Mouse (Mus musculus) retina, postnatal 1 day (tissue): ENCODE data around the gene Wdr46.
"Not testable (repeated sequence)": the region's sequence is repeated elsewhere in the genome, so short reads cannot be mapped to it uniquely, and the experiment has no call there.

Source experiments
- DNase-seq: peaks from one replicate; pipeline ENCODE4 v3.0.0-alpha.2; 2012

The Wdr46 gene

DNA sequence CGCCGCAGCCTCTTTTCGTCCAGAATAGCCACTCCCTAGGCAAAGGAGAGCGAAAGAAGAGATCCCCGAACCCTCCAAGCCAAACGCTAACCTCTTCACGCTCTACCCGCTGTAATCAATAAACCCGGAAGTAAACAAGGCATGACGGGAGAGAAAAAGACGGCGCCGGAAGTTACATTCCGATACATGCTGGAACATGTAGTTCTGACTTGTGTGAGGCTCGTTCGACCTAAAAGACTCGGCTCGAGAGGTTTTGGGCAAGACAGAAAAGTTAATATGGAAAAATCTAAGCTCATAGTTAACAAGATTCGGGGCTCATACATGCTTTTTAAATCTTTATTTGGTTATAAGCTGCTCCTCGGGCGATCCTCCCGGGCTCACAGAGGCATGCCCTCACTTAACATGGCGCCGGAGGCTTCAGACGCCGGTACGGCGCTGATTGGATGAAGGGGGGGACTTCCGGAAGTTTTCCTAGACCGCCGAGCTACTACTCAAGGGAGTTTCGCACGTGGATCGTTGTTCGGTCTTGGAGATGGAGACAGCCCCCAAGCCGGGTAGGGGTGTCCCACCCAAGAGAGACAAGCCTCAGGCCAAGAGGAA, at the start of gene Wdr46, which contains the start of gene Pfdn6:
Wdr46 (plus strand) TSS at position 455 of the 600 bp plus-strand sequence.
Pfdn6 (minus strand) TSS at position 138 of the 600 bp plus-strand sequence.
- DNase-seq, result peak; percentile 98

DNA sequence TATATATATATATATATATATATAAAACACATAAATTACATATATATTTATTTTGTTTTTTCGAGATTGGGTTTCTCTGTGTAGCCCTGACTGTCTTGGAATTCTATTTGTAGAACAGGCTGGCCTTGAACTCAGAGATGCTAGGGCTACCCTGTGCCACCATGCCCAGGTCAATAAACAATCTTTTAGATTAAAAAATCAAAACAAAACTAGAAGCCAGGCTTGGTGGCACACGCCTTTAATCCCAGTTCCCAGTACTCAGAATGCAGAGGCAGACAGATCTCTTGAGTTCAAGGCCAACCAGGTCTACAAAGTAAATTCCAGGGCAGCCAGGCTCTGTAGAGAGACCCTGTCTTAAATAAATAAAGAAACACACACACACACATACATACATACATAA, 49.1 kb upstream of the Wdr46 start:
- DNase-seq, result no peak

DNA sequence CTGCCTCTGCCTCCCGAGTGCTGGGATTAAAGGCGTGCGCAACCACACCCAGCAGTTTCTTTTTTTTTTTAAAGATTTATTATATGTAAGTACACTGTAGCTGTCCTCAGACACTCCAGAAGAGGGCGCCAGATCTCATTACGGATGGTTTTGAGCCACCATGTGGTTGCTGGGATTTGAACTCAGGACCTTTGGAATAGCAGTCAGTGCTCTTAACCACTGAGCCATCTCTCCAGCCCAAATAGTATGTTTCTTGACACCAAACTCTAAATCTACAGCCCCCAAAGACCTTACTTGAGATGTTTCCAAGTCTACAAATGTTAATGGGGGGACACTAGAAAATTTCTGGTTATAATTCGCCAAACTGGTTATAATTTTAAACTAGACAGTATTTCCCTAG, 48.6 kb upstream of the Wdr46 start:
- DNase-seq, result not testable (repeated sequence)

GRCm38 (mm10) chr17:33892429-33892828, 48.0 kb upstream of the Wdr46 start:
- no peak for DNase-seq

GRCm38 (mm10) chr17:33893011-33893410, 47.4 kb upstream of the Wdr46 start:
- not testable (repeated sequence) for DNase-seq

DNA sequence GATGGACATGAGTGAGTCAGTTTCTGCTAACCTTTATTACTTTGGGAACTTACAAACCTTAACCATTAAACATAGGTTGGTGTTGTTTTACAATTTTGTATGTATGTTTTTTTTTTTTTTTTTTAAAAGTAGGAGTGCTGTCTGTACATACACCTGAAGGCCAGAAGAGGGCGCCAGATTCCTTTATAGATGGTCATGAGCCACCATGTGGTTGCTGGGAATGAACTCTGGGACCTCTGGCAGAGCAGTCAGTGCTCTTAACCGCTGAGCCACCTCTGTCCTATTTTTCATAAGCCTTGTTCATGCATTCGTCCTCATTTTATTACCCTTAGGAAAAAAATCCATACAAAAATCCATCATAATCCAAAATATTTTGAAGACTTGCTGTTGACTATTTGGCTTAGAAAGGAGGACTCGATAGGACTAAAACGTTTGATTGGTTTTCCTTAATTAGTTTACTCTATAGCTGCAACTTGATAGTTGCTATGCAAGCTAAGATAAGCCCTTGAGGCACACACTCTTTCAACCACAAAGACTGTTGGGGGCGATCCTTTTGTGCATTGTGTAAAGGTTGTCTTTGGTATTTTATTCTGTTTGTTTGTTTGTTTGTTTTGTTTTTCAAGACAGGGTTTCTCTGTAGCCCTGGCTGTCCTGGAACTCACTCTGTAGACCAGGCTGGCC, 43.2 kb upstream of the Wdr46 start:
- DNase-seq, result peak; percentile 84

DNA sequence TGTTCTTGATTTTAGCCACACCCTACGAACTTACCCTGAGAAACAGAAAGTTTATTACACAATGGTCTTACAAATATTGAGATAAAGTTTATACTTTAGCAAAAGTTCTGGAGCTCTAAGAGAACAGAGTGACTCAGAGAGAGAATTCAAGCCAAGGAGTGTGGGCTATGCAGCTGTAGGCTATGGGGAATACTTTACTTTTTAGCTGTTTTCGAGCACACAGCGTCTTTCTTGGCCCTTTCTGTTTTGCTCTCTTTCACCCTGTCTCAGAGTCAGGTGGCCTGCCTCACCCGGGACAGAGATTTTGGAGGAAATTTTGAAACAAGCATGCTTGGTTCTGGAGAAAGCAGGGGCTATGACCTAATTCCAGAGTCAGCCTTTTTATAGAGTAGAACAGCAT, 42.3 kb upstream of the Wdr46 start:
- not testable (repeated sequence) for DNase-seq

GRCm38 (mm10) chr17:33899642-33900041, 40.8 kb upstream of the Wdr46 start:
- DNase-seq, result no peak

GRCm38 (mm10) chr17:33900281-33900988, 40.0 kb upstream of the Wdr46 start:
- no peak for DNase-seq

GRCm38 (mm10) chr17:33900989-33901314, 39.5 kb upstream of the Wdr46 start:
- DNase-seq, result no peak

DNA sequence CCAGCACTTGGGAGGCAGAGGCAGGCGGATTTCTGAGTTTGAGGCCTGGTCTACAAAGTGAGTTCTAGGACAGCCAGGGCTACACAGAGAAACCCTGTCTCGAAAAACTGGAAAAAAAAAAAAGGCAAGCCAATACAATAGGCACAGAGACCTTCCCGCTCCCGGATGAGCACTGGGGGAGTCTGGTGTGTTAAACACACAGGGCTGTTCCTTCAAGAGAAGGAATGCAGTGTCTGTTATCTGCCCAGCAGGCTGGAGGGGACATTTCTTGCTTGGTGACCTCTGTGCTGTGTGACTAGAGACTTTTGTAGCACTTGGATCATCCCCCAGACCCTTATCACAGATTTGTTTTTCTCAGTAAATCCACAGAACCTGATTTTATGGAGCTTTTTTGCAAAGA, 38.8 kb upstream of the Wdr46 start:
- DNase-seq, result no peak

- no peak for DNase-seq
These were observed 38.4 kb upstream of the Wdr46 start for GRCm38 (mm10) chr17:33902079-33902478.

DNA sequence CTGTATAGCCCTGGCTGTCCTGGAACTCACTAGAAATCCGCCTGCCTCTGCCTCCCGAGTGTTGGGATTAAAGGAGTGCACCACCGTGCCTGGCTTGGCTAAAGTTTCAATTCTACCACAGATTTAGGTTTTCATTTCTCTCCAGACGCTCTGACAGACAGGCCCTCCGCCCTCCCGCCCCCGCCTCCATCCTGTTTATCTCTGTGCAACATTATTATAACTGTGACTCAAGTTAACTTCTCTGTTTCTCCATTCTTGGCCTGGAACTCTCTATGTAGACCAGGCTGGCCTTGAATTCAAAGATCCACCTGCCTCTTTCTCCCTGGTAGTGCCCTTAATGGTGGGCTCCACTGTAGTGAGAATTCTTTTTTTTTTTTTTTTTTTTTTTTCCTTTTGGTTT, 38.0 kb upstream of the Wdr46 start:
- no peak for DNase-seq

GRCm38 (mm10) chr17:33903911-33904651, 36.4 kb upstream of the Wdr46 start:
- DNase-seq, result not testable (repeated sequence)

DNA sequence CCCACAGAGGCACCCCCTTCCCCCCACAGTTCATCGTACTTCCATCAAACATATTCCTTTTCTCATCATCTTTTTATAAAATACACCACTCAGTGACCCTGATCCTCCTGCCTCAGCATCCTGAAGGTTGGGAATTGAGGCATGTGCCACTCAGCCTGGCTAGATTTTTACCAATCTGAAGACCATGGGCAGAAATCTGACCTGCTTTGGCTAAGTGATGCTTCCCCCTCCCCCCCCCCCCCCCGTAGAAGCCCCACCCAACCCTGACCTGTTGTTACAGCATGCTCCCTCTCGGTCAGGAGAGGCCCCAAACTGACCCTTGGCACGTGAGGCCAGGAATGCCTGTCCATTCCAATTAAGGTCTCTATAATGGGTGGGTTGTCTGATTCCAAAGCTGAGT, 35.6 kb upstream of the Wdr46 start, which contains the start of gene Platr17:
Platr17 (plus strand) TSS at position 301 of the 400 bp plus-strand sequence.
- not testable (repeated sequence) for DNase-seq

DNA sequence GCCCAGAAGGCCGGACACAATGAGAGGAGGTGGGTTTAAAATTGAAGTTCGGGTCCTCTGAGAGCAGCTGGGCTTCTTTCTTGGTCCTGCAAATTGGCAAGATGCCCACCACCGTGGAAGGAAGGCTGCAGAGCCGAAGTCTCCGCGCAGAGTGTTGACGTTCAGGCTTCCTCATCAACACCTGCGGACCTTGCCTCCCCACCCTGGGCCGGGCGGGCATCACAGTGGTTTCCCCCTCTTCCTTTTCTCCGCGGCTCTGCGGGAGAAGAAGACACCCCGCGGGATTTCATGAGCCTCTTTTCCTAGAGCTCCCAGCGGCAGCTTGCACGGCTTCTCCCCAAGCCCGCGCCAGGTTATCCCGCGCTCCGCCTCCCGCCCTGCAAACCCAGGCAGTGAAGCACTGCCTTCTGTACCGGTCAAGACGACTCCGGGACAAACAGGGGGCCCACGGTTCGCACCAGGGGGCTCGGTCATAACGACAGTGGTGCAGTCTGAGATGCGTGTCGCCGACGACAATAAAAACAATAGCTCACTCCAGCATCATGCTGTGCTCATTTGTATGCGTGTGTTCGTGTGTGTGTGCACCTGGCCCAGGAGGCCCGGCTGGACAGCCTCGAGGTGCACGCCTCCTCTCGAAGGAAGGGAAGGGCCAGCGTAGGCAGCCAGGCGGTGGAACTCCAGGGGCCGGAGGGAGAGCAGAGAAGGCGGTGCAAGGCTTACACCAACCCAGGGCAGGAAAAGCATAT, 32.0 kb upstream of the Wdr46 start:
- peak; percentile 53 for DNase-seq

DNA sequence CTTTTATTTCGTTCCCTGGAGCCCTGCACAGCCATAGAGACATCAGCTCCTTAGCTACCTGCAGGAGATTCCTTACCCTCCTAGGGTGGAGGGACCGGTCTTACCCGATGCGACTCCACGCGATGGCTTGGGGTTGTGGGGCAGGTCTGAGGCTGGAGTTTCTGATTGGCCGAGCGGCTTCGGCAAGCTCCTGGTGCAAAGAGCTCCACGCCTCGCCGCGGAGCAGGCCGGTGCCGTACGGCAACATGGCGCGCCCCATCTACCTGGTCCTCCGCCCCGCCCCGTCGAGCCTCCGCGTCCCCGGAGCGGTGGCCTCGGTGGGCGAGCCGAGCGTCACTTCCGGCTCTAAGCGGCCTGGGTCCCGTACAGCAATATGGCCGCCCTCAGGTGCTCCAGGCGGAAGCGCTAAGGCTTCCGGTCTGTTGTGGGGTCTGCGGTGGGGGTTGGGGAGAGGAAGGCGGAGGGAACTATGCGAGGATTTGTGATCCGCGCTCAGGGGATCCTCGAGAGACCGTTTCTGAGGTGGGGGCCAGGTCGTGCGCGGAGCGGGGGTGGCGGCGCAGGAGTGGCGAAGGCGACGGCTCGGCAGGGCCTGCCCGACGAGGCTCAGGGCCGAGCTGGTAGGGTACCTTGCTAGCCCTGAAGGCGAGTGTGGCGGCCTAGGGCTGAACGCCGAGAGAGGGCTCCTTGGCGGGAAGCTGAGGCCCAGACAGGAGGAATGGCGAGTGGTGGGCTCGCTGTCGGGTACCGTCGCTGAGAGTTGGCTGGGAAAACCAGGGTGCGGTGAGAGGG, 31.2 kb upstream of the Wdr46 start, which contains the start of gene Daxx:
Daxx (plus strand) TSS at position 338 of the 792 bp plus-strand sequence.
- DNase-seq, result peak; percentile 99

DNA sequence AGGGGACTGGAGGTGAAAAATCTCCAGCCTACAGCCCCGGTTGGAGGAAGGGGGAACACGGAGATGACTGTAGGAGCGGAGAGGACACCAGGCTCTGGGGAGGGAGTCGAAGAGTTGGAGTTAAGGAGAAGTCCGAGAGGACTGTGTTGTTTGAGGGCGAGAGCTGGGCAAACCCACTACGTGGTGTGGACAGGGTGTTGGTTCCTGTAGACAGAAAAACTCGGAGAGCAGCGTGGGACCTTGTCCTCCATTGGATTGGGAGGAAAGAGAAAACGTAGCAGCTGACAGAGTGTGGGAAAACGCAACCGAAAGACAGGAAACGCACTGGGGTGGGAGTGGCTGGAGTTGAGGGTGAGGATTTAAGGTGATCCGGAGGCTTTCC, 30.6 kb upstream of the Wdr46 start:
- DNase-seq, result no peak

GRCm38 (mm10) chr17:33910346-33911051, 30.0 kb upstream of the Wdr46 start:
- no peak for DNase-seq

- DNase-seq, result no peak
These were observed 29.2 kb upstream of the Wdr46 start for GRCm38 (mm10) chr17:33911052-33911812.
